Mouse (Mus musculus): ENCODE results near the gene Eif5a. TPM values are rescaled to one million over a fixed set of nuclear protein-coding genes. Genes with fewer than 3 reads are reported as not detected.

Eif5a gene
- total and polyA plus RNA-seq, 2 experiments from 2014 or later, result 452 to 1,054 TPM

DNA sequence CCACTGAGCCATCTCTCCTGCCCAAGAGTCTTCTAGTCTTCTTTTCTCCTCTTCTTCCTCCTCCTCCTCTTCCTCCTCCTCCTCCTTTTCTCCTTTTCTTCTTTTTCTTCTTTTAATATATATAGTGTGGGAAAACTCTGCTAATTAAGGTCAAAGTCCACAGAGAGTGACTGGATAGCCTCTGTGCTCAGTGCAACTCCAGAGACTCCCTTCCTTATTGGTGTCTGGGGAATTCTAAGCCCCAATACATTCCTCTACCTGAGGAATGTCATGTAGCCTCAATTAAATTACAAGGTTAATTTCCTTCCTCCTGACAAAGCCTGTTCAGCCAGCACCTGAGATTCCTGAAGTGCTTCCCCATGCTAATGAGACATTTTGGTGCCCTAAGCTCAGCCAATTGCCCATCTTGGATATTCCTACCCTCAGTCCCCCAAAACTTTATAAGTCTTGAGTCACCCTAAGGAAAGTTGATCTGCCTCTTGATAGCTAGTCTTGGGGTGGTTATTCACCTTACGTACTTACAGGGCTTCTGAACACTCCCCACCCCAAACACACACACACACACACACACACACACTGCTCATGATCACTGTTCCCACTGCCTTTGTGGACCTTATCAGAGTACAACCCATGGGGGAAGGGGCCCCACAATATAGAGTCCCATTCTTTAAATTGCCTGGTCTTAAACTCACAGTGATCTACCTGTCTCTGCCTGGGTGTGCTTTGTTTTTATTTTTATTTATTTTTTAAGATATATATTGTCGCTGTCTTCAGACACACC lies 51.3 kb downstream of the Eif5a start:
- H3K27me3 ChIP-seq (ENCODE audit: insufficient read depth, low read length), result no peaks in the 10 kb centered on the region
- no peaks in the 10 kb centered on the region for H3K4me1 ChIP-seq (ENCODE audit: insufficient read depth, low read length)
- WGBS, result 97% methylated on average over 2 of the region's 2 CpGs
- ATAC-seq (ENCODE audit: low FRiP score) (no peak), DNase-seq (ENCODE audit: low spot score) (no peak)
- H3K4me2 ChIP-seq (ENCODE audit: low read depth, low read length, poor library complexity, severe bottlenecking), result no peak overlapping the region
- no peak overlapping the region for H3K4me3 ChIP-seq (ENCODE audit: low read depth, low read length)
- no peaks in the 10 kb centered on the region for H3K9me3 ChIP-seq (ENCODE audit: low read length)
- TF ChIP-seq CTCF (IDR thresholded peaks at IDR 0.05), result no peak
- no peak overlapping the region for H3K9ac ChIP-seq (replicated peaks; ENCODE audit: low read length, poor library complexity, severe bottlenecking)
- H3K27ac ChIP-seq (ENCODE audit: low read depth, low read length), result no peak overlapping the region
- H3K36me3 ChIP-seq (ENCODE audit: insufficient read depth, low read length), result no peaks in the 10 kb centered on the region

DNA sequence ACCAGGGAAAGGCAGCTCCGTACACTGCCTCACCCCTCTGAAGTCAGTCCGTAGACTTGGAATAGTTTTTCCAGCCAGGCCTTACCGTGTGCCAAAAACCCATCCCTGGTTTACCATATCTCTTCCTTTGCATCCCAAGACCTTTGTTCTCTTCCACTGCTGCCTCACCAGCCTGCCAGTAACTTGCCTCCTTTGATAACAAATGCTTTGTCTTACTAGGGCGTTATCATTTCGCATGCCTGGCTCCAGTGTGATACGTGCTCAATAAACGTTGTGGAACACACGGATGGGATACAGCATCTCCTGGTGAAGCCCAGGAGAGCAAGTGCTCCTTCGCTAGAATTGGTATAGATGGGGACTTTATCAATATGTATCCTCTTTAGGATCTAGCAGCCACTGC lies 54.4 kb downstream of the Eif5a start:
- 76% methylated on average over 9 of the region's 9 CpGs for WGBS
- TF ChIP-seq CTCF (IDR thresholded peaks at IDR 0.05), result no peak

More for the DNA sequence above, 54.4 kb downstream of the Eif5a start:
- no peak overlapping the region for H3K4me3 ChIP-seq (ENCODE audit: low read depth, low read length)
- no peak overlapping the region for H3K4me2 ChIP-seq (ENCODE audit: low read depth, low read length, poor library complexity, severe bottlenecking)
- no peak overlapping the region for H3K9ac ChIP-seq (replicated peaks; ENCODE audit: low read length, poor library complexity, severe bottlenecking)
- no peaks in the 10 kb centered on the region for H3K27me3 ChIP-seq (ENCODE audit: insufficient read depth, low read length)
- no peaks in the 10 kb centered on the region for H3K36me3 ChIP-seq (ENCODE audit: insufficient read depth, low read length)
- ATAC-seq (ENCODE audit: low FRiP score) (no peak), DNase-seq (ENCODE audit: low spot score) (no peak)
- no peak overlapping the region for H3K27ac ChIP-seq (ENCODE audit: low read depth, low read length)
- no peaks in the 10 kb centered on the region for H3K9me3 ChIP-seq (ENCODE audit: low read length)
- no peaks in the 10 kb centered on the region for H3K4me1 ChIP-seq (ENCODE audit: insufficient read depth, low read length)

Small RNA genes lying within 50 kb of the gene (microRNA-seq; reads per million reads assigned to microRNA genes)
- not detected for gene Mir6924 (ENCODE audit: borderline number of aligned reads)

Other genes with a start within 250 kb of the Eif5a start
Only the 30 nearest of the 38 such genes appear.
- gene Polr2a, start 163.3 kb downstream of the Eif5a start, total RNA-seq (2014; rRNA removed), result 16.9 and 25.1 TPM in 2 replicates
- 9.0 and 10.2 TPM in 2 replicates for gene Polr2a, start 163.3 kb downstream of the Eif5a start, polyA plus RNA-seq (2015; fragmentation: Nextera tagmentation; extraction: Ambion mirVana)
- not detected in 2 replicates for gene Slc35g3, start 160.0 kb downstream of the Eif5a start, total RNA-seq (2014; rRNA removed)
- gene Slc35g3, start 160.0 kb downstream of the Eif5a start, polyA plus RNA-seq (2015; fragmentation: Nextera tagmentation; extraction: Ambion mirVana), result 0.23 and 0.26 TPM in 2 replicates
- 31.5 and 34.3 TPM in 2 replicates for gene Zbtb4, start 156.0 kb downstream of the Eif5a start, total RNA-seq (2014; rRNA removed)
- gene Zbtb4, start 156.0 kb downstream of the Eif5a start, polyA plus RNA-seq (2015; fragmentation: Nextera tagmentation; extraction: Ambion mirVana), result 4.4 and 5.0 TPM in 2 replicates
- 1.5 and 1.6 TPM in 2 replicates for gene Chrnb1, start 126.0 kb downstream of the Eif5a start, total RNA-seq (2014; rRNA removed)
- 1.1 TPM in 2 replicates for gene Chrnb1, start 126.0 kb downstream of the Eif5a start, polyA plus RNA-seq (2015; fragmentation: Nextera tagmentation; extraction: Ambion mirVana)
- 12.7 and 16.4 TPM in 2 replicates for gene Fgf11, start 120.1 kb downstream of the Eif5a start, total RNA-seq (2014; rRNA removed)
- gene Fgf11, start 120.1 kb downstream of the Eif5a start, polyA plus RNA-seq (2015; fragmentation: Nextera tagmentation; extraction: Ambion mirVana), result 2.6 and 2.8 TPM in 2 replicates
- gene Tmem102, start 116.3 kb downstream of the Eif5a start, total RNA-seq (2014; rRNA removed), result 0.16 TPM in 1 of 2 replicates, not detected in the other
- 0.80 and 0.94 TPM in 2 replicates for gene Tmem102, start 116.3 kb downstream of the Eif5a start, polyA plus RNA-seq (2015; fragmentation: Nextera tagmentation; extraction: Ambion mirVana)
- not detected in 2 replicates for gene Gm39566, start 106.7 kb downstream of the Eif5a start, total RNA-seq (2014; rRNA removed)
- not detected in 2 replicates for gene Gm39566, start 106.7 kb downstream of the Eif5a start, polyA plus RNA-seq (2015; fragmentation: Nextera tagmentation; extraction: Ambion mirVana)
- not detected in 2 replicates for gene Spem2, start 103.5 kb downstream of the Eif5a start, total RNA-seq (2014; rRNA removed)
- not detected in 2 replicates for gene Spem2, start 103.5 kb downstream of the Eif5a start, polyA plus RNA-seq (2015; fragmentation: Nextera tagmentation; extraction: Ambion mirVana)
- 0.93 TPM in 1 of 2 replicates, not detected in the other for gene Spem1, start 99.8 kb downstream of the Eif5a start, total RNA-seq (2014; rRNA removed)
- gene Spem1, start 99.8 kb downstream of the Eif5a start, polyA plus RNA-seq (2015; fragmentation: Nextera tagmentation; extraction: Ambion mirVana), result 0.20 and 0.27 TPM in 2 replicates
- gene Nlgn2, start 84.2 kb downstream of the Eif5a start, total RNA-seq (2014; rRNA removed), result 117 and 137 TPM in 2 replicates
- 21.0 and 23.5 TPM in 2 replicates for gene Nlgn2, start 84.2 kb downstream of the Eif5a start, polyA plus RNA-seq (2015; fragmentation: Nextera tagmentation; extraction: Ambion mirVana)
- gene Tmem256, start 83.4 kb downstream of the Eif5a start, total RNA-seq (2014; rRNA removed), result 95.5 and 103 TPM in 2 replicates
- 349 and 370 TPM in 2 replicates for gene Tmem256, start 83.4 kb downstream of the Eif5a start, polyA plus RNA-seq (2015; fragmentation: Nextera tagmentation; extraction: Ambion mirVana)
- gene Plscr3, start 75.6 kb downstream of the Eif5a start, total RNA-seq (2014; rRNA removed), result 24.1 and 26.6 TPM in 2 replicates
- 33.5 and 35.0 TPM in 2 replicates for gene Plscr3, start 75.6 kb downstream of the Eif5a start, polyA plus RNA-seq (2015; fragmentation: Nextera tagmentation; extraction: Ambion mirVana)
- gene Tnk1, start 63.2 kb downstream of the Eif5a start, total RNA-seq (2014; rRNA removed), result not detected in 2 replicates
- gene Tnk1, start 63.2 kb downstream of the Eif5a start, polyA plus RNA-seq (2015; fragmentation: Nextera tagmentation; extraction: Ambion mirVana), result 0.16 TPM in 2 replicates
- not detected in 2 replicates for gene Tmem95, start 43.9 kb downstream of the Eif5a start, total RNA-seq (2014; rRNA removed)
- gene Tmem95, start 43.9 kb downstream of the Eif5a start, polyA plus RNA-seq (2015; fragmentation: Nextera tagmentation; extraction: Ambion mirVana), result not detected in 2 replicates
- 0.93 and 1.6 TPM in 2 replicates for gene Kctd11, start 40.6 kb downstream of the Eif5a start, total RNA-seq (2014; rRNA removed)
- gene Kctd11, start 40.6 kb downstream of the Eif5a start, polyA plus RNA-seq (2015; fragmentation: Nextera tagmentation; extraction: Ambion mirVana), result 0.57 and 0.92 TPM in 2 replicates
- gene Acap1, start 26.4 kb downstream of the Eif5a start, total RNA-seq (2014; rRNA removed), result 0.66 TPM in 1 of 2 replicates, not detected in the other
- 0.14 TPM in 1 of 2 replicates, not detected in the other for gene Acap1, start 26.4 kb downstream of the Eif5a start, polyA plus RNA-seq (2015; fragmentation: Nextera tagmentation; extraction: Ambion mirVana)
- gene 2810408A11Rik, start 21.0 kb downstream of the Eif5a start, total RNA-seq (2014; rRNA removed), result 3.3 and 8.7 TPM in 2 replicates
- 4.8 and 6.2 TPM in 2 replicates for gene 2810408A11Rik, start 21.0 kb downstream of the Eif5a start, polyA plus RNA-seq (2015; fragmentation: Nextera tagmentation; extraction: Ambion mirVana)
- gene Neurl4, start 20.9 kb downstream of the Eif5a start, total RNA-seq (2014; rRNA removed), result 112 and 118 TPM in 2 replicates
- 15.2 and 16.7 TPM in 2 replicates for gene Neurl4, start 20.9 kb downstream of the Eif5a start, polyA plus RNA-seq (2015; fragmentation: Nextera tagmentation; extraction: Ambion mirVana)
- gene Gps2, start 8.1 kb downstream of the Eif5a start, total RNA-seq (2014; rRNA removed), result 45.8 and 47.6 TPM in 2 replicates
- 60.3 and 64.3 TPM in 2 replicates for gene Gps2, start 8.1 kb downstream of the Eif5a start, polyA plus RNA-seq (2015; fragmentation: Nextera tagmentation; extraction: Ambion mirVana)
- 5.0 and 8.4 TPM in 2 replicates for gene Ybx2, start 13.8 kb upstream of the Eif5a start, total RNA-seq (2014; rRNA removed)
- 3.4 and 4.2 TPM in 2 replicates for gene Ybx2, start 13.8 kb upstream of the Eif5a start, polyA plus RNA-seq (2015; fragmentation: Nextera tagmentation; extraction: Ambion mirVana)
- gene Slc2a4, start 26.2 kb upstream of the Eif5a start, total RNA-seq (2014; rRNA removed), result 8.8 and 9.0 TPM in 2 replicates
- gene Slc2a4, start 26.2 kb upstream of the Eif5a start, polyA plus RNA-seq (2015; fragmentation: Nextera tagmentation; extraction: Ambion mirVana), result 3.4 and 4.0 TPM in 2 replicates
- not detected in 2 replicates for gene Cldn7, start 42.8 kb upstream of the Eif5a start, total RNA-seq (2014; rRNA removed)
- 0.57 TPM in 1 of 2 replicates, not detected in the other for gene Cldn7, start 42.8 kb upstream of the Eif5a start, polyA plus RNA-seq (2015; fragmentation: Nextera tagmentation; extraction: Ambion mirVana)
- 39.6 and 42.9 TPM in 2 replicates for gene Ctdnep1, start 59.2 kb upstream of the Eif5a start, total RNA-seq (2014; rRNA removed)
- 22.3 and 24.1 TPM in 2 replicates for gene Ctdnep1, start 59.2 kb upstream of the Eif5a start, polyA plus RNA-seq (2015; fragmentation: Nextera tagmentation; extraction: Ambion mirVana)
- gene Elp5, start 60.6 kb upstream of the Eif5a start, total RNA-seq (2014; rRNA removed), result 109 and 157 TPM in 2 replicates
- 171 and 182 TPM in 2 replicates for gene Elp5, start 60.6 kb upstream of the Eif5a start, polyA plus RNA-seq (2015; fragmentation: Nextera tagmentation; extraction: Ambion mirVana)
- gene Gabarap, start 69.2 kb upstream of the Eif5a start, total RNA-seq (2014; rRNA removed), result 197 and 226 TPM in 2 replicates
- gene Gabarap, start 69.2 kb upstream of the Eif5a start, polyA plus RNA-seq (2015; fragmentation: Nextera tagmentation; extraction: Ambion mirVana), result 501 and 511 TPM in 2 replicates
- 42.4 and 45.2 TPM in 2 replicates for gene Phf23, start 73.8 kb upstream of the Eif5a start, total RNA-seq (2014; rRNA removed)
- gene Phf23, start 73.8 kb upstream of the Eif5a start, polyA plus RNA-seq (2015; fragmentation: Nextera tagmentation; extraction: Ambion mirVana), result 37.6 and 40.0 TPM in 2 replicates
- gene Dvl2, start 78.6 kb upstream of the Eif5a start, total RNA-seq (2014; rRNA removed), result 31.5 and 33.3 TPM in 2 replicates
- 19.0 and 20.0 TPM in 2 replicates for gene Dvl2, start 78.6 kb upstream of the Eif5a start, polyA plus RNA-seq (2015; fragmentation: Nextera tagmentation; extraction: Ambion mirVana)
- 35.9 and 42.7 TPM in 2 replicates for gene Acadvl, start 93.5 kb upstream of the Eif5a start, total RNA-seq (2014; rRNA removed)
- gene Acadvl, start 93.5 kb upstream of the Eif5a start, polyA plus RNA-seq (2015; fragmentation: Nextera tagmentation; extraction: Ambion mirVana), result 62.1 and 64.2 TPM in 2 replicates
- gene Dlg4, start 95.0 kb upstream of the Eif5a start, total RNA-seq (2014; rRNA removed), result 256 and 269 TPM in 2 replicates
- gene Dlg4, start 95.0 kb upstream of the Eif5a start, polyA plus RNA-seq (2015; fragmentation: Nextera tagmentation; extraction: Ambion mirVana), result 16.1 and 18.1 TPM in 2 replicates
- 1.2 and 7.2 TPM in 2 replicates for gene Asgr1, start 132.1 kb upstream of the Eif5a start, total RNA-seq (2014; rRNA removed)
- gene Asgr1, start 132.1 kb upstream of the Eif5a start, polyA plus RNA-seq (2015; fragmentation: Nextera tagmentation; extraction: Ambion mirVana), result 4.1 and 4.5 TPM in 2 replicates